Mouse (Mus musculus) C2C12 (cell line): ENCODE measurements at regions not wholly inside any gene's neighbourhood (a gene's known extent, or its start where the extent isn't known, plus 50 kb on each side); places are given as distances from the start of the nearest gene placed in this dataset.

ENCODE experiments used
- CTCF ChIP-seq: IDR thresholded peaks from one replicate; pipeline ENCODE4 v1.5.1; 2011; ENCODE audit not compliant: control insufficient read depth, insufficient read depth, insufficient read length
- MAX ChIP-seq: IDR thresholded peaks from one replicate; pipeline ENCODE4 v1.6.1; 2011; ENCODE audit warnings: mild to moderate bottlenecking, control low read depth
- MYOG ChIP-seq: IDR thresholded peaks from one replicate; pipeline ENCODE4 v1.6.1; 2011; ENCODE audit not compliant: control insufficient read depth, insufficient read length; ENCODE audit errors: extremely low read depth
- USF1 ChIP-seq: IDR thresholded peaks from one replicate; pipeline ENCODE4 v1.6.1; 2011; ENCODE audit warnings: low read depth, mild to moderate bottlenecking, control low read depth, moderate library complexity

- TF ChIP-seq CTCF, result no peak
- TF ChIP-seq USF1, result peak; percentile 66
- TF ChIP-seq MYOG, result no peak
- TF ChIP-seq MAX, result no peak
Observed at GRCm38 (mm10) chr13:101909026-101909425, 141.0 kb upstream of the Pik3r1 start.
